Mouse (Mus musculus): Measurements from ENCODE around the gene Gpr141.

DNA sequence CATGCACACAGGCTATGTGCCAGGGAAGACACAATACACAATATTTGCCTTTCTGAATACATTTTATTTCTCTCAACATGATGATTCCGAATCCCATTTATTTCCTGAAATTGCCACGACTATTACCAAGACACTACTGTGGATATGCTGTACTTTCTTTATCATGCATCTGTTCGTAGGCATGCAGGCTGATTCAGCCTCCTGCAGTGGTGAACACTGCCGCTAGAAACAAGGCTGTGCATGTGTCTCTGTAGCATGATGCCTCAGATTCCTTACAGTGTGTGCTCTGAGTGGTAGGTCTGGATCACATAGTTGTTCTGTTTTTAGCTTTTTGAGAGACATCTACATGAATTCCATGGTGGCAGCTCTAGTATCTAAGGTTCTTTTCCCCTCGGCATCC is 89.5 kb downstream of the Gpr141 start:
- TF ChIP-seq POLR2A (IDR thresholded peaks at IDR 0.05; ENCODE audit: borderline replicate concordance, insufficient read depth, low read length) (no peak), CTCF (IDR thresholded peaks at IDR 0.05; ENCODE audit: borderline replicate concordance, insufficient read depth, low read depth, low read length) (no peak)

Data from cerebellum, adult 2 months (tissue).